25 mouse cellular contexts compared by ENCODE assay signal in genomic region chr2:71089766-71090165, GRCm38 (mm10). TPM values are rescaled to one million over a fixed set of nuclear protein-coding genes. Genes with fewer than 3 reads are reported as not detected.
DNase-seq lines count a peak whose midpoint lies in the region; ATAC-seq and TF ChIP-seq lines count a peak whose summit lies in the region.
"Had no signal": no experiment of that assay in that cellular context is flagged by ENCODE, and none has a peak within 500 bp of the region (broad histone marks: within the 10 kb centered on the region; RNA-seq: fewer than 3 reads in every experiment).

No protein-coding gene starts in this region.

- ATAC-seq in liver, embryonic 13.5 days (ENCODE audit: low read depth): no peak
- no peak for ATAC-seq in liver, embryonic 12.5 days
- ATAC-seq: CD4-positive, CD25-positive, alpha-beta regulatory T cell, adult 4 months; forebrain, embryonic 15.5 days; forebrain, postnatal 0 days had no signal

- DNase-seq in liver, embryonic 13.5 days: no peak
- DNase-seq in 3T3-L1 (ENCODE audit: low read depth, low spot score): peak; percentile 61
- DNase-seq in CH12.LX (ENCODE audit: extremely low read depth): peak; percentile 32
- peak; percentile 16 for DNase-seq in NIH3T3 (ENCODE audit: low read depth)
- DNase-seq in cerebellum, adult 8-10 months: no peak
- no peak for DNase-seq in lung, postnatal 10 days
- DNase-seq: adrenal gland, adult 2 months; adrenal gland, postnatal 10 days; adrenal gland, postnatal 25 days; B cell, adult 2 months; cerebellum, adult 11 months; cerebellum, adult 18-20 months; cerebellum, adult 9-11 months; cerebellum, postnatal 14 days; cerebellum, postnatal 36 days; embryo, embryonic 11 days; forebrain, postnatal 0 days had no signal

- no peaks in the 10 kb centered on the region for H3K79me2 ChIP-seq in CH12.LX (replicated peaks; ENCODE audit: control insufficient read depth, extremely low read depth, insufficient read depth, poor library complexity, severe bottlenecking)

- no peak for TF ChIP-seq POLR2A in CH12.LX (IDR thresholded peaks at IDR 0.05; ENCODE audit: low read depth, low read length)

- peak overlapping the region; percentile 25; the same call in 1 of the 2 replicates for H3K27ac ChIP-seq in liver, embryonic 13.5 days
- no peak overlapping the region; the same call in 1 of the 2 replicates for H3K27ac ChIP-seq in liver, embryonic 12.5 days
- no peak overlapping the region for H3K27ac ChIP-seq in CH12.LX (ENCODE audit: insufficient read depth, low read depth)
- H3K27ac ChIP-seq: embryonic facial prominence, embryonic 13.5 days; embryonic facial prominence, embryonic 15.5 days; forebrain, embryonic 10.5 days; forebrain, embryonic 12.5 days; forebrain, embryonic 15.5 days had no signal

- dilution Hi-C loops in CH12.LX (cut with MboI; ENCODE audit: extremely low pct_ligation_motif_present, extremely low pct_unique_long_range_greater_than_20kb, low sequenced_read_pairs): no loop called here

- no peak for TF ChIP-seq EP300 in CH12.LX (IDR thresholded peaks at IDR 0.05; ENCODE audit: low read length)

- TF ChIP-seq CTCF in CH12.LX (conservative IDR thresholded peaks at IDR 0.05 in 1 of 2, IDR thresholded peaks at IDR 0.05 in 1 of 2; ENCODE audit: low read depth in 2 of 2, low read length in 2 of 2): no peak

- WGBS in liver, embryonic 13.5 days (ENCODE audit: insufficient replicate concordance): 53% methylated on average over 3 of the region's 3 CpGs
- 58% methylated on average over 3 of the region's 3 CpGs for WGBS in liver, embryonic 12.5 days (ENCODE audit: insufficient replicate concordance)

- H3K4me1 ChIP-seq in liver, embryonic 13.5 days (replicated peaks): peaks cover 30% of the 10 kb centered on the region
- peaks cover 22% of the 10 kb centered on the region for H3K4me1 ChIP-seq in liver, embryonic 12.5 days
- peaks cover 0 to 9% of the 10 kb centered on the region in 2 experiments; a peak in 2 of 4 replicates for H3K4me1 ChIP-seq in CH12.LX (ENCODE audit: control insufficient read depth in 1 of 2, insufficient read depth in 2 of 2)
- H3K4me1 ChIP-seq: embryonic facial prominence, embryonic 13.5 days; embryonic facial prominence, embryonic 15.5 days; forebrain, embryonic 10.5 days; forebrain, embryonic 12.5 days; forebrain, embryonic 15.5 days had no signal

- no peak overlapping the region for H3K4me3 ChIP-seq in liver, embryonic 13.5 days (replicated peaks)
- H3K4me3 ChIP-seq in liver, embryonic 12.5 days: no peak overlapping the region
- H3K4me3 ChIP-seq in CH12.LX (replicated peaks in 1 of 3; ENCODE audit: low read depth in 2 of 3, low read length in 2 of 3, poor library complexity in 1 of 3): no peak overlapping the region
- H3K4me3 ChIP-seq: embryonic facial prominence, embryonic 13.5 days; embryonic facial prominence, embryonic 15.5 days; erythroblast, embryonic 14.5 days; forebrain, embryonic 10.5 days; forebrain, embryonic 12.5 days; forebrain, embryonic 15.5 days had no signal

- H3K9me3 ChIP-seq in liver, embryonic 13.5 days (replicated peaks): no peaks in the 10 kb centered on the region
- H3K9me3 ChIP-seq in liver, embryonic 12.5 days (replicated peaks): no peaks in the 10 kb centered on the region
- no peaks in the 10 kb centered on the region for H3K9me3 ChIP-seq in CH12.LX (replicated peaks; ENCODE audit: low read length)
- H3K9me3 ChIP-seq: embryonic facial prominence, embryonic 13.5 days; embryonic facial prominence, embryonic 15.5 days; forebrain, embryonic 10.5 days; forebrain, embryonic 12.5 days; forebrain, embryonic 15.5 days had no signal

- no peak overlapping the region for H3K4me2 ChIP-seq in liver, embryonic 13.5 days
- no peak overlapping the region for H3K4me2 ChIP-seq in liver, embryonic 12.5 days
- no peak overlapping the region for H3K4me2 ChIP-seq in CH12.LX (ENCODE audit: insufficient read depth, low read depth, poor library complexity, severe bottlenecking)
- H3K4me2 ChIP-seq: embryonic facial prominence, embryonic 13.5 days; embryonic facial prominence, embryonic 15.5 days; forebrain, embryonic 12.5 days; forebrain, embryonic 15.5 days had no signal

- peaks cover 35% of the 10 kb centered on the region for H3K36me3 ChIP-seq in liver, embryonic 13.5 days
- H3K36me3 ChIP-seq in liver, embryonic 12.5 days: peaks cover 55% of the 10 kb centered on the region
- H3K36me3 ChIP-seq in CH12.LX (replicated peaks in 1 of 2; ENCODE audit: control insufficient read depth in 1 of 2, insufficient read depth in 1 of 2, low read length in 1 of 2): peaks cover 40 to 88% of the 10 kb centered on the region in 2 experiments

- in situ Hi-C loops in CH12.LX (cut with MboI; ENCODE audit: low pct_ligation_motif_present, low pct_unique_long_range_greater_than_20kb, low sequenced_read_pairs): no loop called here

- H3K9ac ChIP-seq in liver, embryonic 13.5 days: no peak overlapping the region
- H3K9ac ChIP-seq in liver, embryonic 12.5 days: no peak overlapping the region
- no peak overlapping the region for H3K9ac ChIP-seq in CH12.LX (ENCODE audit: insufficient read depth, low read depth)
- H3K9ac ChIP-seq: embryonic facial prominence, embryonic 13.5 days; embryonic facial prominence, embryonic 15.5 days; forebrain, embryonic 12.5 days; forebrain, embryonic 15.5 days; forebrain, postnatal 0 days had no signal

- no peaks in the 10 kb centered on the region for H3K27me3 ChIP-seq in liver, embryonic 13.5 days
- no peaks in the 10 kb centered on the region for H3K27me3 ChIP-seq in liver, embryonic 12.5 days (replicated peaks)
- H3K27me3 ChIP-seq in CH12.LX (replicated peaks): no peaks in the 10 kb centered on the region
- H3K27me3 ChIP-seq: embryonic facial prominence, embryonic 13.5 days; embryonic facial prominence, embryonic 15.5 days; forebrain, embryonic 12.5 days; forebrain, embryonic 15.5 days had no signal

- TF ChIP-seq RAD21 in CH12.LX (IDR thresholded peaks at IDR 0.05; ENCODE audit: low read depth, low read length): no peak

TF ChIP-seq in CH12.LX, 34 proteins besides CTCF, POLR2A, EP300 and RAD21:
- no peak for TF ChIP-seq NRF1 (IDR thresholded peaks at IDR 0.05; ENCODE audit: low read depth, low read length)
- no peak for TF ChIP-seq ELF1 (IDR thresholded peaks at IDR 0.05; ENCODE audit: low read depth, low read length)
- no peak for TF ChIP-seq ZMIZ1 (IDR thresholded peaks at IDR 0.05; ENCODE audit: low read depth, low read length)
- TF ChIP-seq ZNF384 (IDR thresholded peaks at IDR 0.05; ENCODE audit: low read depth, low read length): 0 out of 2 replicates have a peak, but pooled peaks have one; percentile 36
- TF ChIP-seq ETS1 (conservative IDR thresholded peaks at IDR 0.05; ENCODE audit: low read depth, low read length): peak; percentile 45

RNA-seq across cellular contexts. Expression of gene Cybrd1, which starts 28.0 kb away (rescaled TPM):
- polyA plus RNA-seq in liver, embryonic 13.5 days (2015; fragmentation: Nextera tagmentation; extraction: Ambion mirVana): 0.60 and 0.85 TPM in 2 replicates
- polyA plus RNA-seq in liver, embryonic 12.5 days (2016; fragmentation: Nextera tagmentation; extraction: Ambion mirVana): 0.97 and 1.1 TPM in 2 replicates
- total RNA-seq in CH12.LX (2012; rRNA removed) (not detected in 2 replicates), CH12.LX (2014; rRNA removed) (not detected in 2 replicates)
- polyA plus RNA-seq in CH12.LX (2012; ENCODE audit: insufficient read length, low read depth): not detected in 2 replicates
- polyA plus RNA-seq: erythroblast, embryonic 14.5 days had no signal

RNA-seq across cellular contexts. Expression of gene Mettl8, which starts 34.4 kb away (rescaled TPM):
- polyA plus RNA-seq in liver, embryonic 13.5 days (2015; fragmentation: Nextera tagmentation; extraction: Ambion mirVana): 10.0 and 12.7 TPM in 2 replicates
- 13.4 and 13.6 TPM in 2 replicates for polyA plus RNA-seq in liver, embryonic 12.5 days (2016; fragmentation: Nextera tagmentation; extraction: Ambion mirVana)
- total RNA-seq in CH12.LX (2012; rRNA removed): 8.8 and 9.2 TPM in 2 replicates
- 7.8 and 10.4 TPM in 2 replicates for total RNA-seq in CH12.LX (2014; rRNA removed)
- 6.9 and 7.5 TPM in 2 replicates for polyA plus RNA-seq in CH12.LX (2012; ENCODE audit: insufficient read length, low read depth)

RNA-seq across cellular contexts. Expression of gene Dcaf17, which starts 34.6 kb away (rescaled TPM):
- polyA plus RNA-seq in liver, embryonic 13.5 days (2015; fragmentation: Nextera tagmentation; extraction: Ambion mirVana): 18.3 and 20.2 TPM in 2 replicates
- polyA plus RNA-seq in liver, embryonic 12.5 days (2016; fragmentation: Nextera tagmentation; extraction: Ambion mirVana): 21.4 and 23.1 TPM in 2 replicates
- total RNA-seq in CH12.LX (2012; rRNA removed) (13.6 and 15.6 TPM in 2 replicates), CH12.LX (2014; rRNA removed) (28.1 and 29.3 TPM in 2 replicates)
- polyA plus RNA-seq in CH12.LX (2012; ENCODE audit: insufficient read length, low read depth): 20.9 and 22.7 TPM in 2 replicates

Comparison
In these comparisons a context has a peak if more than half of its experiments do, and no peak if none do; other contexts are left out.
1. DNase-seq: peak in 3T3-L1 (single experiment), CH12.LX (single experiment) and NIH3T3 (single experiment); none in liver, embryonic 13.5 days (single experiment), cerebellum, adult 8-10 months (single experiment) and lung, postnatal 10 days (single experiment).